Mouse (Mus musculus) midbrain, embryonic 10.5 days (tissue): ENCODE data around the gene Zfp39. TPM values are rescaled to one million over a fixed set of nuclear protein-coding genes. Genes with fewer than 3 reads are reported as not detected.

ENCODE experiments used
- DNase-seq: peaks from one replicate; pipeline ENCODE4 v3.0.0-alpha.2; 2017; ENCODE audit warnings: low spot score
- H3K27ac ChIP-seq: fragments of 300-500 bp; sonication (generic); replicated peaks from 2 replicates; pipeline ENCODE4 v1.5.1; 2016; ENCODE audit warnings: mild to moderate bottlenecking
- H3K27me3 ChIP-seq: fragments of 300-500 bp; sonication (generic); 2 replicates; pipeline ENCODE4 v1.6.1; 2016; ENCODE audit warnings: low read depth, mild to moderate bottlenecking; ENCODE audit not compliant: poor library complexity, severe bottlenecking
- H3K36me3 ChIP-seq: fragments of 300-500 bp; sonication (generic); 2 replicates; pipeline ENCODE4 v1.6.1; 2016; ENCODE audit warnings: mild to moderate bottlenecking, moderate library complexity
- H3K4me1 ChIP-seq: fragments of 300-500 bp; sonication (generic); 2 replicates; pipeline ENCODE4 v1.6.1; 2016
- H3K4me3 ChIP-seq: fragments of 300-500 bp; sonication (generic); 2 replicates; pipeline ENCODE4 v1.5.1; 2016; ENCODE audit warnings: mild to moderate bottlenecking, moderate library complexity
- H3K9me3 ChIP-seq: fragments of 300-500 bp; sonication (generic); replicated peaks from 2 replicates; pipeline ENCODE4 v1.6.1; 2016; ENCODE audit warnings: mild to moderate bottlenecking
- WGBS: fragments of 180-500 bp; shearing (Covaris S2); methylation state at CpG from one replicate; pipeline ENCODE4 v1.1.7; 2016; 5-methylcytosine and 5-hydroxymethylcytosine counted together
- polyA plus RNA-seq: library from polyadenylated mRNA; unstranded; fragments of >200 nt; fragmentation: Nextera tagmentation; extraction: Ambion mirVana; gene quantifications from 2 replicates; pipeline ENCODE4 v1.2.1, GENCODE M21; 2016

Gene Zfp39
- polyA plus RNA-seq, result 4.6 and 5.2 TPM in 2 replicates

DNA sequence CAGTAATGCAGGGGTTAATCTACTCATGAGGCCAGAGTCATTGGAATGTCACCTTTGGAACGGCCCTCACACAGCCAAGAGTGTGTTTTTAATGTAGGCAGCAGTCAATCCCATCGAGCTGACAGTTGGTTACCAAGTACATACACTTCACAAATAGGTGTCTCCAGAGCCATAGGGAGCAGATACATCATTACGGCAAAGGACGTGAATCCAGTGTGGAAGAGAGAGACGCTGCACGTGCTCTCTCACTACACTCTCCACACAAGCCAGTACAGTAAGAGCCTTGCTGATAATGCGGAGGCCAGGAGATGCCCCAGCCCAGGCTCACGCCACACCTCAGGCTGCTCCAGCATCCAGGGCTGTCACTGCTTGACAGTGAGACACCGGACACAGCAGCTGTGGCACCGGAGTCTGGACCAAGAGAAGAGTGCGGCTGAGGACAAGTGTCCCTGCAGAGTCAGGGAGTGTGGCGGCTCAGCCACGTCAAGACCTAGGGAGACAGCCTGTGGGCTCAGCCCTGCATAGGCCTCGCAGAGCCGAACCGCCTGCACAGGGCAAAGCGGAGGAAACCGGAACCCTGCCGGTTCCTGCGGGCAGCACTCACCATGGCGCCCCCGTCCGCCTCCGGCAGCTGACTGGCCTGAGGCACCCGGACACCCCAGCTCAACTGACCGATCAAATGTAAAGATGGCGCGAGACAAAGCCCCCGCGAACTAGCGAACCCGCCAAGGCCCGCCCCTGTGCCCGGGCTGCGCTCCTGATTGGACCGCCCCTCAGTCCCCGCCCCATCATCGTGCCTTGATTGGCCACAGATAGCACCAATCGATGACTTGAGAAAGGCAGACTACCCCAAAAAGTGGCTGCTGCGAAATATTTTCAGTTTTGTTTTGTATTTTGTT, at the start of gene Zfp39:
Gene Zfp39, minus strand, starts transcription at position 715 of the 899 bp plus-strand sequence.
- peak within 1 kb of the TSS; percentile 84 for H3K4me3 ChIP-seq
- H3K9me3 ChIP-seq, result no peaks in the 10 kb centered on the region
- peak; percentile 96 for DNase-seq
- H3K27me3 ChIP-seq, result no peaks in the 10 kb centered on the region
- H3K27ac ChIP-seq, result peak within 1 kb of the TSS; percentile 94
- peaks cover 17% of the 10 kb centered on the region for H3K4me1 ChIP-seq
- H3K36me3 ChIP-seq, result peaks cover 28% of the 10 kb centered on the region
- 1% methylated on average over 40 of the region's 40 CpGs for WGBS

DNA sequence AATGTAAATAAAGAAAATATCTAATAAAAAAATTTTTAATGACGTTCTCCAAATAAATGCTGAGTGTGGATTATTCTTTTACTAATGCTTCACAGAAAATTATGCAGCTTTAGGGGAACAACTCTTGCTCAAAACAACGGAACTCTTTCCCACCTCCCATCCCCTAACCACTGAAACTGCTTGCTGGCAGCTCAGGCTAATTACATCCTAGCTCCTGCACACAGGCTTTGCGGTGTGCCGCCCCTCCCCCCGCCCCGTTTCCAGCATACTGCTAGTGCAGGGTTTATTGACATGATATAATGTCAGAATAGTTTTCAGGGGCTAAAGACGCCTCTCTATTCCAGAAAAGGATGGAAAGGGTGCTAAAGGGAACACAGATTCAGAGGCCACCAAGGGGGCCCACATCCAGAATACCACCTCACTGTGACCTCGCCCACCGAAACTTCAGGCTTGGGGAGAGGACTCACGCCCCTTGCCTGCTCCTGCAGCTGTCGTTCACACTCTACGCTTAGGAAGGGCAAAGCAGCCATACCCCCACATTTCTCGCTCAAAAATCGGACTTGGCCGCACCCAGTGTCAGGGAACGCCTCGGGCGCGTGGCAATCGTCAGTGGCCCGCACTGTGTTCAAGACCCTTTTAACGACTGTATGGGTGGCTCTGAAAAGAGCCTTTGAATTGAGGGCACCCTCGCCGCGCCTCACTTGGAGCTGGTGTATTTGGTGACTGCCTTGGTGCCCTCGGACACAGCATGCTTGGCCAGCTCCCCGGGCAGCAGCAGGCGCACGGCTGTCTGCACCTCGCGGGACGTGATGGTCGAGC, 49.5 kb upstream of the Zfp39 start:
- Histone ChIP-seq H3K27me3 (peaks cover 37% of the 10 kb centered on the region), H3K27ac (peak overlapping the region; percentile 93), H3K4me1 (peaks cover 54% of the 10 kb centered on the region), H3K9me3 (no peaks in the 10 kb centered on the region), H3K36me3 (peaks cover 12% of the 10 kb centered on the region), H3K4me3 (peak overlapping the region; percentile 73)
- under 1% methylated on average over 33 of the region's 33 CpGs for WGBS
- peak; percentile 67 for DNase-seq

DNA sequence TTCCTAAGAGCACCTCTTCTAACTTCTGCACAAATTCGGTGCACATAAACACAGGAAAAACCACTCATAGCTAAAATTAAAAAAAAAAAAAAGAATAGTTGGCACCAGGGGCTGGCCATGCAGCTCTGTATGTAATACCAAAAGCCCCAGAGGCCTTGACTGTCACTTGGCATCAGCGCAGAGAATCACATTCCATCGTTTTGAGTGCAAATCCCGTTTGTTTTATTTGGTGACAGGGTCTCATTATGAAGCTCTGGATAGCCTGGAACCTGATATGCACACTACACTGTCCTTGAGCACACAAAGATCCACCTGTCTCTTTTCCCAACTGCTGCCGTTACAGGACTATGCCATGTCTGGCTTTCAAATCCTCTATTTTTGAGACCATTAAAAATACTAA, 47.2 kb upstream of the Zfp39 start:
- WGBS, result 84% methylated on average over 5 of the region's 5 CpGs
- peaks cover 22% of the 10 kb centered on the region for H3K27me3 ChIP-seq
- no peak overlapping the region for H3K4me3 ChIP-seq
- no peak overlapping the region for H3K27ac ChIP-seq
- H3K4me1 ChIP-seq, result peaks cover 47% of the 10 kb centered on the region
- H3K36me3 ChIP-seq, result no peaks in the 10 kb centered on the region
- no peak for DNase-seq
- no peaks in the 10 kb centered on the region for H3K9me3 ChIP-seq

DNA sequence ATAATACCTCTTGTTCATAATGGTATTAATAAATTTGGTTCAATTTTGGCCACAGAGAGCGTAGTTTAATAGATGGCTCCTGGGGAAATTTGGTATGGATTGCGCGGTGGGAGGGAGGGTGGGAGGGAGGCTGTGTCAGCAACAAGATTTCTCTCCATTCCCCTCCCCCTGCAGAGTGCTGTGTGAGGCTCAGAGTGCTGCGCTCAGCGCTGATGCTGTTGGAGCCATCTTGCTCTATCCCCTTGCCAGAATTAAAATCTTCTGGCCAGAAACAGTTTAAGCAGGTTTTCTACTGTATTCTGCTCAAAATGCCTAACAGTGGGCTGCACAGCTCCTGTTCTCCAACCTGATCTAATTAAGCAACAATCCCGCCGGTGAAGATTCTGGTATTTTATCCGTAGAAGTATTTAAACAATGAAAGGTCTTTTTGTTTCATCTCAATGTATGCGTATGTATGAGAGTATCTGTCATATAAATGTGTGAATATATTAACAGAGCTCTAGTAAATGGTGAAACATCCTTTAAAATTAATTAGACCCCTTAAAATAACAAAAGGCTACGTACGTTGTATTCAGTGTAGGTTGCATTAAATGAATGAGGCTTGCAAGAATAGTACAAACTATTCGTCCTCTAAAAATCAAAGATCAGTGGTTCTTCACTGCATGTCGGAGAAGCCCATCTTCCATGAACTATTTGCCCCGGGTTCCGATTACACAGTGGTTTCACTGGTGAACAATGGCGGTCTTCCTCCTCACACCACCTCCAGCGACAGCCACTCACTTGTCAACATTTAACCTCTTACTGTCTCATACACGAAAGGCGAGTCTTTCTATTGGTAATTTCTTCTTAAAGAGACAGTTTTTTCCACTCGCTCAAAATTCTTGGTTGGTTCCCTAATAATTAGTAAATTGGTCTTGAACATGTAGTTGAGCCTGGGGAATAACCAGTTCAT, 45.7 kb upstream of the Zfp39 start:
- Histone ChIP-seq H3K27ac (peak overlapping the region; percentile 96), H3K4me3 (peak overlapping the region; percentile 73), H3K4me1 (peaks cover 40% of the 10 kb centered on the region), H3K9me3 (no peaks in the 10 kb centered on the region), H3K27me3 (peaks cover 31% of the 10 kb centered on the region), H3K36me3 (no peaks in the 10 kb centered on the region)
- WGBS, result 6% methylated on average over 20 of the region's 20 CpGs
- DNase-seq, result peak; percentile 39

DNA sequence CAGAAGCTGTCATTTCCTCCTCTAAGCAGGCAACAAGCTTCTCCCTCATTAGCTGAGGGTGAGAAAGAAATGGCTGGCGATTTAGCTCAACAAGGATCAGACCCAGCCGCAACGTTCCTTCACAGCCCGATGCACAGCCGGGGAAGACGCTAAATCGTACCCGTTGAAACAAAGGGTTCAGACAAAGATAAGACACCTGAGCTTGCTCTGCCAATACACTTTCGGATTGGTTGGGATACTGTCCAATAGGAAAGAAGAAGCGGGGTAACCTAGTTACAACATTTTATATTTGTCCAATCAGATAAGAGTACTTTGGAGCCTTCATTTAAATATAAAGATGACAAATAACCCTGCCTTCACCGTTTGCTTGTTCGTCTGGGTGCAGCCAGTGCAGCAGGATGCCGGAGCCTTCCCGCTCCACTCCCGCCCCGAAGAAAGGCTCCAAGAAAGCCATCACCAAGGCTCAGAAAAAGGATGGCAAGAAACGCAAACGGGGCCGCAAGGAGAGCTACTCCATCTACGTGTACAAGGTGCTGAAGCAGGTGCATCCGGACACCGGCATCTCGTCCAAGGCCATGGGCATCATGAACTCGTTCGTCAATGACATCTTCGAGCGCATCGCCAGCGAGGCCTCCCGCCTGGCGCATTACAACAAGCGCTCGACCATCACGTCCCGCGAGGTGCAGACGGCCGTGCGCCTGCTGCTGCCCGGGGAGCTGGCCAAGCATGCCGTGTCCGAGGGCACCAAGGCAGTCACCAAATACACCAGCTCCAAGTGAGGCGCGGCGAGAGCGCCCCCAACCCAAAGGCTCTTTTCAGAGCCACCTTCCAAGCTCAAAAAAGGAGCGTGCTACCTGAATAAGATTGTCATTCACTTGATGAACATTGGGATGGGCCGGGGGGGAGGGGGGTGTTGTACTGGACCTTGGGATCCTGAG, 44.8 kb upstream of the Zfp39 start, which contains the start of gene Hist3h2ba:
Gene Hist3h2ba, plus strand, starts transcription at position 379 of the 938 bp plus-strand sequence.
- peak; percentile 77 for DNase-seq
- WGBS, result under 1% methylated on average over 48 of the region's 48 CpGs
- Histone ChIP-seq H3K4me3 (peak within 1 kb of the TSS; percentile 73), H3K27me3 (peaks cover 41% of the 10 kb centered on the region), H3K36me3 (no peaks in the 10 kb centered on the region), H3K4me1 (peaks cover 46% of the 10 kb centered on the region), H3K27ac (peak within 1 kb of the TSS; percentile 96), H3K9me3 (no peaks in the 10 kb centered on the region)

DNA sequence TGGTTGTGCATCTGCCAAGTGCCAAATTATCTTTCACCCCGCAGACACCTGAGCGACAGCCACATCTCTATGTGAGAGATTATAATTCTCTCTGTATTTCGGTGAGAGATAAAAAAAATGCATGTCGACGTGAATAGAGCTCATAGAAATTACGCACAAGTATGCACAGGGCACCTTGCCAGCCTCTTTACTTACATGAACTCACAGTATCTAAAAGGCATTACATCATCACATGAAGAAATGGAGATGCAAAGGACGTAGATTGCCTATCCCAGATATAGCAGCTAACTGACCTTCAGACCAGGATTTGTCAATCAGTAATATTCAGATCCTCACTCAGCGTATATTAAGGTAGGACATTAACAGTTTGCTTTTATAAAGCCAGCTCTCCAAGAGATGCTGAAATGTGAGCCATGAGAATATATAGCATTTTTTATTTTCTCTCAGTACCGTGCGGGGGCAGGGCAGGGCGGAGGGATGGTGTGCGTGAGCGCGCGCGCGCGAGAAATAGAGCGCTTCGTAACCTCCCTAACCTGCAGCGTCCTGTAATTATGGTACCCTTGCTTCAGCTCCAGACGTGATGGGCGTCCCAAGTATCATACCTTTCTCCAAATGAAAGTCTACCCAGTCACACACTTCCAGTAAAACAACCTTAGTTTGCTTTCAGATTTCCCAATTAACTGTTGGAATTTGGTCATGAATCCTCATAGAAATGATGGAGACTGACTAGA, 43.9 kb upstream of the Zfp39 start:
- no peak for DNase-seq
- Histone ChIP-seq H3K27ac (peak overlapping the region; percentile 96), H3K4me1 (peaks cover 41% of the 10 kb centered on the region), H3K9me3 (no peaks in the 10 kb centered on the region), H3K36me3 (no peaks in the 10 kb centered on the region), H3K4me3 (peak overlapping the region; percentile 73), H3K27me3 (peaks cover 42% of the 10 kb centered on the region)
- 22% methylated on average over 23 of the region's 23 CpGs for WGBS

DNA sequence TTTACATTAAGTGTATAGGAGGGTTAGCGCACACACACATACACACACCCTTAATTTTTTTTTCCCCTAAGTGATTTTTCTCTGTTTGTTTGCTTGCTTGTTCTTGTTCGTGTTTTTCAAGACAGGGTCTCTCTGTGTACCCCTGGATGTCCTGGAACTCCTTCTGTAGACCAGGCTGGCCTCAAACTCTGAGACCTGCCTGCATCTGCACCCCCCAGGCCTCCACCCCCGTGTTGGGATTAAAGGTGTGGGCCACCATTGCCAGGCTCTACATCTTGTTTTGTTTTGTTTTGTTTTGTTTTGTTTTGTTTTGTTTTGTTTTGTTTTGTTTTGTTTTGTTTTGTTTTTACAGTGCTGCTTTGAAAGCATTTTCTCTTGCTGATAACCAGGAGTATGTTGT, 43.3 kb upstream of the Zfp39 start:
- DNase-seq, result no peak
- Histone ChIP-seq H3K27ac (peak overlapping the region; percentile 96; the same call in 1 of the 2 replicates), H3K36me3 (no peaks in the 10 kb centered on the region), H3K4me1 (peaks cover 38% of the 10 kb centered on the region), H3K9me3 (no peaks in the 10 kb centered on the region), H3K27me3 (peaks cover 42% of the 10 kb centered on the region), H3K4me3 (no peak overlapping the region; the same call in 1 of the 2 replicates)
- WGBS, result 84% methylated on average over 3 of the region's 3 CpGs

DNA sequence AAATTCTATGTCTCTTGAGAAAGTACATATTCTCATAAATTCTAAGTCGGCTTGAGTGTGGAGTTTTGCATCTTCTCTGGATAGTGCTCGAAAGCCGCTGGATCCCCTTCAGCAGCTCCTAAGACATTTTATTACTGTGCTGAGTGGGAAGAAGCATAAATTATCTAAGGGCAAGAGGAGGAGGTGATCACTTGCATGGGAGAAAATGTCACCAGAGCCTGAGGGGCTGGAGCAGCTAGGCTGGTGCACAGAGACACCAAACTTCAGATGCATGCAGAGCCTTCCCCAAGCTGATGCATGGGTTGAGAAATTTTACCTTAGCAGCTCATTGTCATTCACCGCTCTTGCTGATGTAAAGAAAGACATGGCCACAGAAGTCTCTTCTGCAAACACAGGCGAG, 40.1 kb upstream of the Zfp39 start:
- H3K27me3 ChIP-seq, result peaks cover 27% of the 10 kb centered on the region
- DNase-seq, result no peak
- no peaks in the 10 kb centered on the region for H3K36me3 ChIP-seq
- H3K4me3 ChIP-seq, result no peak overlapping the region
- peaks cover 24% of the 10 kb centered on the region for H3K4me1 ChIP-seq
- 87% methylated on average over 5 of the region's 5 CpGs for WGBS
- no peak overlapping the region for H3K27ac ChIP-seq
- H3K9me3 ChIP-seq, result no peaks in the 10 kb centered on the region

DNA sequence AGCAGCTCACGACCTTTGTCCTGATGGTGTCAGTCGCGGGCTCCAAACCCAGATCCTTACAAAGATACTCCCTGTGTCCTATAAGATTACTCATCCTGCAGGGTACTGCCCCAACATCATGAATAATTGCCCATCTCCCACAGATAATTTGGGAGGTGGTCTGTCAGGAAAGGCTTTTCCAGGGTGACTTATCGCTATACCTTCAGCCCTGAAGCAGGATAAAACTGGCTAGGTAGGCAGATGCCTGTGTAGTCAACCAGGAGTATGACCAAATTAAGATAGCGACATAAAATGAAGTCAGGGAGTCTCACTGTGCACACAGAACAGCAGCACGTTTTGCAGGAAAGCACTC, 35.0 kb upstream of the Zfp39 start:
- Histone ChIP-seq H3K27ac (peak overlapping the region; percentile 96), H3K27me3 (0 out of 2 replicates have a peak, but pooled peaks cover 3% of the 10 kb centered on the region), H3K36me3 (peaks cover 31% of the 10 kb centered on the region), H3K4me3 (peak overlapping the region; percentile 98), H3K9me3 (no peaks in the 10 kb centered on the region), H3K4me1 (peaks cover 36% of the 10 kb centered on the region)
- no peak for DNase-seq
- WGBS, result 21% methylated on average over 6 of the region's 6 CpGs

DNA sequence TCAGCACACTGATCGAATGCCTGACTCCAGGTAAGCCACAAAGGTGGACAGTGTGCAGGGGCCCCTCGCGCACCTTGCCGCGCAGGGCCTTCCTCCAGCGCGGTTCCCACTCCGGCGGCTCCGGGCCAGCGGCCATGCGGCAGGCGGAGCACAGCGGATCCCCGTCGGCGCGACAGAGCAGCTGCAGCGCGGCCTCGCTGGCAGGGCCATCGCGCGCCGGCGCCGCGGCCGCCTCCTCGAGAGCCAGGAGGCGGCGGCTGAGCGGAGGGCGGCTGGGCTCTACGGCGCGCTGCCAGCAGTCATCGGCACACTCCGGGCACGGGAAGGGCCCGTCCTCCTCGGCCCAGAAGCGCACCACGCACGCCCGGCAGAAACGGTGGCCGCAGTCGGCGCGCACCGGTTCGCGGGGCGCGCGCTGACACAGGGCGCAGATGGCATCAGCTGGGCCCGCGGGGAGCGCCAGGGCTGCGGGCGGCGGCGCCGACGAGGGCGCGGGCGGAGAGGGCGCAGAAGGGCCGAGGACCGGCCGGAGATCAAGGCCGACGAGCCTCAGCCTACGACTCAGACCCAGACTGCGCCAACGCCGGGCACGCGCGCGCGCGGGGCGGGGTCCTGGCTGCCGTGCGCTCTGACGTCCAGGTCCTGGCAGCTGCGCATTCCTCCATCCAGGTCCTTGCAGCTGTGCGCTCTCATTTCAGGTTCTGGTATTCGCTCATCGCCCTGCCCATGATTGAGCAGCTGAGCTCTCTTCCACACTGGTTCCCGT, 34.5 kb upstream of the Zfp39 start, which contains the start of gene Rnf187:
Gene Rnf187, minus strand, starts transcription at position 595 of the 766 bp plus-strand sequence.
- Histone ChIP-seq H3K27ac (peak within 1 kb of the TSS; percentile 96), H3K4me3 (peak within 1 kb of the TSS; percentile 98), H3K4me1 (peaks cover 30% of the 10 kb centered on the region), H3K36me3 (peaks cover 36% of the 10 kb centered on the region), H3K9me3 (no peaks in the 10 kb centered on the region), H3K27me3 (no peaks in the 10 kb centered on the region)
- DNase-seq, result peak; percentile 92
- WGBS, result under 1% methylated on average over 95 of the region's 95 CpGs
